Mouse (Mus musculus): ENCODE results near the gene Tnfrsf21. TPM values are rescaled to one million over a fixed set of nuclear protein-coding genes. Genes with fewer than 3 reads are reported as not detected.

Gene Tnfrsf21
- total RNA-seq (2023), result 100 to 1,000 TPM in 1 of 2 experiments, 10 to 100 TPM in 1; 93.9 to 101 TPM

DNA sequence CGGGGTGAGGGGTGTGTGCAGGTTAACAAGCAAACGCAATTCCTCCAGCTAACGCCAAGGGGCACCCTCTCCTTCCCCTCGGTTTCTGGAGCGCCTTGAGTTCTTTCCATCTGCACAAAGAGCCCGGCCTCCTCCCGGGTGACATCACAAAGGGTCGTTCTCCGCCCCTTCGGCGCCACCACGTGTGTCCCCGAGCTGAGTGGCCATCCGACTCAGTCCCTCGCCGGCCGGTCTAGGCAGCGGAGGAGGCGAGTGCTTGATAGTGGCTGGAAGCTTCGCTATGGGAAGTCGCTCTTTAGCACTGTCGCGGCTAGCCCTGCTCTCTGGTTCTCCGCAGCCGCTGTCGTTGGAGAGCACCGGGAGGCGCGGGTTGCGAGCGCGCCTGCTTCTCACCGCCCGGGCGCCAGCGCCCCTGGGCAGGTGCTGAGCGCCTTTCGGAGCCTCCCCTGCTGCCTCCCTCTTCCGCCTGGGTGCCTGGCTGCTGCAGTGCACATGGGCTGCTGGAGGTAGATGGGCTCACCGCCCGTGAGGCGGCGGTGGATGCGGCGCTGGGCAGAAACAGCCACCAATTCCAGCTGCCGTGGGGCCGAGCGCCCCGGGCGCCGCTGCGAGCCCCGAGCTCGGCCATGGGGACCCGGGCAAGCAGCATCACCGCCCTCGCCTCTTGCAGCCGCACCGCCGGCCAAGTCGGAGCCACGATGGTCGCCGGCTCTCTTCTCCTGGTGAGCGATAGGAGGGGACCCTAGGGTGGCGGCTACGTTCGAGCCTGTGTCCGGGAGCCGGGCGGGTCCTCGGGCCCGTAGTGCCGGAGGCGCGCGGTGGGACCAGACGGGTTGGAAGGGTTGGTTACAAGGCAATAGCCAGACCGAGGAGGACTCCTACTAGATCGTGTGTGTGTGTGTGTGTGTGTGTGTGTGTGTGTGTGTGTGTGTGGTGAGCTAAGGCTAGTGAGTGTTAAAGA lies at the start of gene Tnfrsf21:
Gene Tnfrsf21, plus strand, starts transcription at position 185 of the 961 bp plus-strand sequence.

Other genes with a start within 250 kb of the Tnfrsf21 start
- gene Cd2ap, start 139.9 kb upstream of the Tnfrsf21 start, total RNA-seq (2023), result 10 to 100 TPM; 21.1 to 22.7 TPM

Data from neutrophil, adult 83 days (primary cell).